ENCODE assay signal across 9 mouse cellular contexts in the genomic region with DNA sequence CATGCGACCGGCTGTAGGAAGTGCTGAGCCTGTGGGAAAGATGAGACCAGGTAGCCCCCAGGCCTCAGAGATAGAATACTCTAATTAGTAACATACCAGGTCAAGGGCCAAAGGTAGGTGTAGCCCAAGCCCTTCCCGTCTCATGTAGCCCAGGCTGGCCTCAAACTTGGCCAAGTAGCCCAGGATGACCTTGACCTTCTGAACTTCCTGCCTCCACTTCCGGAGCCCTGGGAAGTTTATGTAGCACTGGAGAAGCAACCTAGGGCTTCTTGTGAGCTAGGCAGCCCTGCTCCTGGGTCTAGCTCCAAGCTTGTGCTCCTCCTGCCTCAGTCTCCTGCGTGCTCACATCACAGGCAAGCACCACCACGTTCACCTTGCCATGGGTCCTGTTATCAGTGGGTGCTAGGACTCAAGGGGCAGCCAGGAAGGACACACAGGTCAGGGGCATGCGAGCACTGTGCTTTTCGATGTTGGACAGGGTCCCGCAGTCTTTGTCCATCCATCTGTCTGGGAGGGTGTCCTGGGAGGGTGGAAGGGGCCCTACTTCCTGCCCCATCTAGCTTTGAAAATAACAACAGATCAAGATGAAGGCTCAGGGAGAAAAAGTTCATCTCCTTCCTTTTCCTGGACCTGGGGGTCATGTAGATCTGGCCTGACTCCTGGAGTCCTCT. TPM values are rescaled to one million over a fixed set of nuclear protein-coding genes. Genes with fewer than 3 reads are reported as not detected.
DNase-seq lines count a peak whose midpoint lies in the region; ATAC-seq and TF ChIP-seq lines count a peak whose summit lies in the region.
"Had no signal": no experiment of that assay in that cellular context is flagged by ENCODE, and none has a peak within 500 bp of the region (broad histone marks: within the 10 kb centered on the region; RNA-seq: fewer than 3 reads in every experiment).

No protein-coding gene starts in this region.

- H3K4me1 ChIP-seq in thymus, adult 2 months (replicated peaks; ENCODE audit: control insufficient read depth, insufficient read depth, low read length) = peaks cover 10% of the 10 kb centered on the region
- peaks cover 14% of the 10 kb centered on the region for H3K4me1 ChIP-seq in limb, embryonic 15.5 days

- peak overlapping the region; percentile 93 for H3K4me3 ChIP-seq in gastrocnemius, adult 2 months
- peak overlapping the region; percentile 89 for H3K4me3 ChIP-seq in thymus, adult 2 months (ENCODE audit: control insufficient read depth, insufficient read depth, low read length)
- H3K4me3 ChIP-seq in limb, embryonic 15.5 days = peak overlapping the region; percentile 60

- H3K36me3 ChIP-seq in thymus, adult 2 months (ENCODE audit: control insufficient read depth, insufficient read depth, low read length) = peaks cover 22% of the 10 kb centered on the region
- peaks cover 23% of the 10 kb centered on the region for H3K36me3 ChIP-seq in limb, embryonic 15.5 days

- TF ChIP-seq CTCF in gastrocnemius, adult 2 months (IDR thresholded peaks at IDR 0.05) = no peak
- TF ChIP-seq CTCF in thymus, adult 2 months (IDR thresholded peaks at IDR 0.05; ENCODE audit: borderline replicate concordance, control insufficient read depth, extremely low read depth, insufficient read depth, low read length, poor library complexity) = no peak

- H3K27me3 ChIP-seq in thymus, adult 2 months (ENCODE audit: control insufficient read depth, insufficient read depth, low read length) = no peaks in the 10 kb centered on the region
- no peaks in the 10 kb centered on the region for H3K27me3 ChIP-seq in limb, embryonic 15.5 days

- intact Hi-C loops in gastrocnemius, adult 2 months (cut with DNase I) = no loop called here
- intact Hi-C loops in gastrocnemius, postnatal 36 days (cut with DNase I) = no loop called here

- peak overlapping the region; percentile 69 for H3K4me2 ChIP-seq in limb, embryonic 15.5 days

- 67% methylated on average over 9 of the region's 9 CpGs for WGBS in thymus, adult 2 months
- WGBS in limb, embryonic 15.5 days = 83% methylated on average over 9 of the region's 9 CpGs

- no peaks in the 10 kb centered on the region; the same call in 1 of the 2 replicates for H3K9me3 ChIP-seq in limb, embryonic 15.5 days

- no peak for ATAC-seq in limb, embryonic 15.5 days (ENCODE audit: insufficient number of reproducible peaks, low FRiP score, low TSS enrichment, low read depth)
- ATAC-seq in frontal cortex, adult (ENCODE audit: low TSS enrichment) = no peak

- no peak for DNase-seq in gastrocnemius, adult 2 months
- no peak for DNase-seq in gastrocnemius, postnatal 36 days
- no peak for DNase-seq in thymus, adult 2 months
- no peak for DNase-seq in thymus, postnatal 4 days
- DNase-seq in cerebellum, postnatal 4 days (ENCODE audit: low spot score in 2 of 2) = no peak
- DNase-seq in right cerebral cortex, postnatal 36 days (ENCODE audit: low spot score in 2 of 2) = no peak
- DNase-seq: thymus, postnatal 25 days had no signal

- TF ChIP-seq POLR2A in thymus, adult 2 months (IDR thresholded peaks at IDR 0.05; ENCODE audit: control insufficient read depth, extremely low read depth, insufficient read depth, low read length, poor library complexity) = no peak

- H3K27ac ChIP-seq in gastrocnemius, adult 2 months = peak overlapping the region; percentile 89
- peak overlapping the region; percentile 57; the same call in 1 of the 2 replicates for H3K27ac ChIP-seq in thymus, adult 2 months (ENCODE audit: control insufficient read depth, insufficient read depth, low read length)
- H3K27ac ChIP-seq in limb, embryonic 15.5 days = peak overlapping the region; percentile 58; the same call in 1 of the 2 replicates

- 0 out of 2 replicates have a peak overlapping the region, but pooled peaks have one; percentile 69 for H3K9ac ChIP-seq in limb, embryonic 15.5 days

RNA-seq across cellular contexts. Expression of gene Trim56, which starts 1.0 kb away (rescaled TPM):
- 1 to 10 TPM; 7.5 to 9.3 TPM for total RNA-seq in gastrocnemius, adult 2 months (2021)
- 1 to 10 TPM; 7.0 to 8.0 TPM for total RNA-seq in gastrocnemius, postnatal 36 days (2021)
- polyA plus RNA-seq in thymus, adult 2 months (2012; rRNA removed) = 49.3 and 55.8 TPM in 2 replicates
- polyA plus RNA-seq in limb, embryonic 15.5 days (2015; fragmentation: Nextera tagmentation; extraction: Ambion mirVana) = 7.6 and 8.8 TPM in 2 replicates

RNA-seq across cellular contexts. Expression of gene Muc3, which starts 34.1 kb away (rescaled TPM):
- total RNA-seq in gastrocnemius, adult 2 months (2021) = not detected
- total RNA-seq in gastrocnemius, postnatal 36 days (2021) = not detected
- 0.52 and 0.86 TPM in 2 replicates for polyA plus RNA-seq in thymus, adult 2 months (2012; rRNA removed)
- polyA plus RNA-seq in limb, embryonic 15.5 days (2015; fragmentation: Nextera tagmentation; extraction: Ambion mirVana) = not detected in 2 replicates

RNA-seq across cellular contexts. Expression of gene Serpine1, which starts 43.0 kb away (rescaled TPM):
- 1 to 10 TPM; 2.5 to 2.8 TPM for total RNA-seq in gastrocnemius, adult 2 months (2021)
- total RNA-seq in gastrocnemius, postnatal 36 days (2021) = 1 to 10 TPM; 2.8 to 7.5 TPM
- polyA plus RNA-seq in thymus, adult 2 months (2012; rRNA removed) = 3.1 and 4.1 TPM in 2 replicates
- 0.52 and 0.65 TPM in 2 replicates for polyA plus RNA-seq in limb, embryonic 15.5 days (2015; fragmentation: Nextera tagmentation; extraction: Ambion mirVana)
